Mouse (Mus musculus) midbrain, embryonic 13.5 days (tissue): ENCODE results near the gene Pkn1. TPM values are rescaled to one million over a fixed set of nuclear protein-coding genes. Genes with fewer than 3 reads are reported as not detected.

Experiments
- ATAC-seq: fragments of 200-750 bp; cut with Nextera tagmentation; 2 replicates; pipeline ENCODE4 v1.8.0; 2017; ENCODE audit warnings: mild to moderate bottlenecking, moderate TSS enrichment, moderate library complexity
- H3K27ac ChIP-seq: fragments of 300-500 bp; sonication (generic); 2 replicates; pipeline ENCODE4 v1.5.1; 2015; ENCODE audit warnings: inconsistent platforms, mild to moderate bottlenecking, moderate library complexity
- H3K27me3 ChIP-seq: fragments of 300-500 bp; sonication (generic); 2 replicates; pipeline ENCODE4 v1.6.1; 2015; ENCODE audit warnings: mild to moderate bottlenecking, inconsistent platforms
- H3K36me3 ChIP-seq: fragments of 300-500 bp; sonication (generic); 2 replicates; pipeline ENCODE4 v1.6.1; 2015; ENCODE audit warnings: mild to moderate bottlenecking, inconsistent platforms
- H3K4me1 ChIP-seq: fragments of 300-500 bp; sonication (generic); replicated peaks from 2 replicates; pipeline ENCODE4 v1.6.1; 2015; ENCODE audit warnings: inconsistent platforms
- H3K4me2 ChIP-seq: fragments of 300-500 bp; sonication (generic); replicated peaks from 2 replicates; pipeline ENCODE4 v1.6.1; 2015; ENCODE audit warnings: moderate library complexity, mild to moderate bottlenecking, inconsistent platforms
- H3K4me3 ChIP-seq: fragments of 300-500 bp; sonication (generic); replicated peaks from 2 replicates; pipeline ENCODE4 v1.5.1; 2015; ENCODE audit warnings: mild to moderate bottlenecking, inconsistent platforms
- H3K9ac ChIP-seq: fragments of 300-500 bp; sonication (generic); replicated peaks from 2 replicates; pipeline ENCODE4 v1.6.1; 2015; ENCODE audit warnings: mild to moderate bottlenecking, inconsistent platforms
- H3K9me3 ChIP-seq: fragments of 300-500 bp; sonication (generic); 2 replicates; pipeline ENCODE4 v1.6.1; 2016; ENCODE audit warnings: mild to moderate bottlenecking, inconsistent platforms
- WGBS: fragments of 180-500 bp; shearing (Covaris S2); methylation state at CpG from one replicate; pipeline ENCODE4 v1.1.7; 2015; 5-methylcytosine and 5-hydroxymethylcytosine counted together
- polyA plus RNA-seq: library from polyadenylated mRNA; unstranded; fragments of >200 nt; fragmentation: Nextera tagmentation; extraction: Ambion mirVana; gene quantifications from 2 replicates; pipeline ENCODE4 v1.2.1, GENCODE M21; 2015

The Pkn1 gene
- polyA plus RNA-seq, 1 experiment from 2014 or later: 23.3 TPM

DNA sequence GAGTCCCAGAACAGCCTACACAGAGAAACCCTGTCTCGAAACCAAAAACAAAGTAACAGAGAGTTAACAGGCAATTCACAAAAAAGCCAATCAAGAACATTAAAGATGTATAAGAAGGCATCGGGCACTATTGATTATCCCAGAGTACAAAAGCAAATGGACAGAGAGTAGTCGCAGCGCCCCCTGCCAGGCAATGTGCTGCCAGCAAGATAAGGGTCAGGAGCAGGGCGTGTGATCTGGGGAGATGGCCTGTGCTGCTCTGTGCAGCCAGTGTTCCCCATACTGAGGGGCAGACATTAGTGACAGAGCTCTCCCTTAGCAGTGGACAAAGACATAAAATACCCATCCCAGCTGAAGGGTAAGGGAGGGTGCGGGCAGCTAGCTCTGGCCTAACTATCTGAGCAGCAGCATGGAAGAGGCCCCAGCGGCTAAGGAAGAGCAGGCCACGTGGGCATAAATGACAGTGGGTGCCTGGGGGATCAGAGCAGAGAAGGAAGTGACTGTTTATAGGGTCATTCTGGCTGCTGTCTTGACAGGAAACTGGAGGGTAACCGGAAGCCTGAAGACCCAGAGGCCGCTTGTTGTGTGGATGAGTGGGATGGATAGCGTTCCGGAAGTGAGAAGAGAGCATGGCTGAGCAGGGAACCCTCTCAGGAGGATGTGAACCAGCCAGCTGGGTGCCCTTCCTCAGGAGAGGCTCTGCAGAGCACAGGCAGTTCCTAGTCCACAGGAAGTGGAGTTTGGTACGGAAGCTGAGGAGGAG lies 42.3 kb downstream of the Pkn1 start:
- no peak overlapping the region for H3K4me3 ChIP-seq
- H3K27me3 ChIP-seq: no peaks in the 10 kb centered on the region
- H3K27ac ChIP-seq: no peak overlapping the region
- no peaks in the 10 kb centered on the region for H3K9me3 ChIP-seq
- WGBS: 85% methylated on average over 13 of the region's 13 CpGs
- no peak for ATAC-seq
- peaks cover 42% of the 10 kb centered on the region for H3K4me1 ChIP-seq
- H3K4me2 ChIP-seq: no peak overlapping the region
- H3K9ac ChIP-seq: 0 out of 2 replicates have a peak overlapping the region, but pooled peaks have one; percentile 14
- H3K36me3 ChIP-seq: peaks cover 20% of the 10 kb centered on the region

DNA sequence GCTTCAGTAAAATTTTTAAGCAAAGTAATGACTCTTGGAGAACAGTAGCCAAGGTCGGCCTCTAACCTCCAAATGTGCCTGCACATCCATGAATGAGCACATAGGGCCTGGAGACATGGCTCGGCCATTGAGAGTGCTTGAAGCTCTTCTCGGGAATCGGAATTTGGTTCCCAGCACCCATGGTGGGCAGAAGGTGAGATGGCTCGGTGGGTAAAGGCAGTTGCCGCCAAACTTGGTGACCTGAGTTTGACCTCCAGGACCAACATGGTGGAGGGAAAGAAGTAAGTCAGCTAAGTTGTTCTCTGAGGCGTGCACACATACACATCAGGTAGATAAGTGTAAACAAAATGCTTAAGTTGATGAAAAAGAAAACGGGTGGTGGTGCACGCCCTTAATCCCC lies 42.9 kb downstream of the Pkn1 start:
- Histone ChIP-seq H3K9me3 (no peaks in the 10 kb centered on the region), H3K36me3 (peaks cover 20% of the 10 kb centered on the region), H3K4me3 (no peak overlapping the region), H3K4me2 (no peak overlapping the region), H3K9ac (no peak overlapping the region), H3K4me1 (peaks cover 37% of the 10 kb centered on the region), H3K27ac (no peak overlapping the region), H3K27me3 (no peaks in the 10 kb centered on the region)
- WGBS: 93% methylated on average over 9 of the region's 9 CpGs
- ATAC-seq: no peak

DNA sequence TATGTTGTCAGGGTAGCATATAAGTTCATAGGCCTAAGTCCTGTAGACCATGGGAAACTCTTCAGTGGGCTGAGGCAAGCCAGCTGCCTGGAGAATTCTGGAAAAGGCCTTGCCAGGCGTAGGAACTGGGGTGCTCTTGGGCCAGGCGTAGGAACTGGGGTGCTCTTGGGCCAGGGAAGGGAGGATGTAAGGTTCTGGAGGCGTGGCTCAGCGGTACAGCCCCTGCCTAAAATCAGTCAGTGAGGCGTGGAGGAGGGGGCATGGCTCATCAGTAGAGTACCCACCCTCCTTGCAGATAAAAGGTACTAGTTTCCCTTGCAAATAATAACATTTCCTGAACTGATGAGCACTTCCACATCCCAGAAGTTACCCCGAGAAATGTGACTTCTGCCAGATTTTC lies 44.3 kb downstream of the Pkn1 start:
- peaks cover 24% of the 10 kb centered on the region for H3K4me1 ChIP-seq
- ATAC-seq: no peak
- H3K27ac ChIP-seq: no peak overlapping the region
- WGBS: 97% methylated on average over 6 of the region's 6 CpGs
- H3K4me2 ChIP-seq: no peak overlapping the region
- H3K27me3 ChIP-seq: no peaks in the 10 kb centered on the region
- no peak overlapping the region for H3K4me3 ChIP-seq
- peaks cover 20% of the 10 kb centered on the region for H3K36me3 ChIP-seq
- no peaks in the 10 kb centered on the region for H3K9me3 ChIP-seq
- H3K9ac ChIP-seq: no peak overlapping the region

DNA sequence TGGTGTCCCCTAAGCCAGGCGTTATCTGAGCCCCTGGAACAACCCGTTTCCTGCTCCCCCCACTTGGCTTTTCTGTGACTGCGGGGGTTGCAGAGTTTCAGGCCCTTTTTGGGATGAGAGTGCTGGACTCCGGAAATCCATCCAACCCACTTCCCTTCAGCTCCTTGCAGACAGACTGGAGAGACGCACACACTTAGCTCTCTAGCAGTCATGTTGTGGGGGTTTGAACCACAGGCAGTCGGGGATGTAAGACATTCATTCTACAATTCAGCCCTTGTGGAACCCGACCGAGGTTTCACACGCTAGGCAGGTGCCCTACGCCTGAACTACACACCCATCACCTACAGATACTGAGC lies 45.3 kb downstream of the Pkn1 start:
- Histone ChIP-seq H3K4me3 (peak overlapping the region; percentile 84), H3K9me3 (no peaks in the 10 kb centered on the region), H3K9ac (peak overlapping the region; percentile 90), H3K27ac (no peak overlapping the region), H3K4me1 (peaks cover 21% of the 10 kb centered on the region), H3K4me2 (peak overlapping the region; percentile 89), H3K27me3 (no peaks in the 10 kb centered on the region), H3K36me3 (peaks cover 20% of the 10 kb centered on the region)
- ATAC-seq: no peak
- 47% methylated on average over 10 of the region's 10 CpGs for WGBS

DNA sequence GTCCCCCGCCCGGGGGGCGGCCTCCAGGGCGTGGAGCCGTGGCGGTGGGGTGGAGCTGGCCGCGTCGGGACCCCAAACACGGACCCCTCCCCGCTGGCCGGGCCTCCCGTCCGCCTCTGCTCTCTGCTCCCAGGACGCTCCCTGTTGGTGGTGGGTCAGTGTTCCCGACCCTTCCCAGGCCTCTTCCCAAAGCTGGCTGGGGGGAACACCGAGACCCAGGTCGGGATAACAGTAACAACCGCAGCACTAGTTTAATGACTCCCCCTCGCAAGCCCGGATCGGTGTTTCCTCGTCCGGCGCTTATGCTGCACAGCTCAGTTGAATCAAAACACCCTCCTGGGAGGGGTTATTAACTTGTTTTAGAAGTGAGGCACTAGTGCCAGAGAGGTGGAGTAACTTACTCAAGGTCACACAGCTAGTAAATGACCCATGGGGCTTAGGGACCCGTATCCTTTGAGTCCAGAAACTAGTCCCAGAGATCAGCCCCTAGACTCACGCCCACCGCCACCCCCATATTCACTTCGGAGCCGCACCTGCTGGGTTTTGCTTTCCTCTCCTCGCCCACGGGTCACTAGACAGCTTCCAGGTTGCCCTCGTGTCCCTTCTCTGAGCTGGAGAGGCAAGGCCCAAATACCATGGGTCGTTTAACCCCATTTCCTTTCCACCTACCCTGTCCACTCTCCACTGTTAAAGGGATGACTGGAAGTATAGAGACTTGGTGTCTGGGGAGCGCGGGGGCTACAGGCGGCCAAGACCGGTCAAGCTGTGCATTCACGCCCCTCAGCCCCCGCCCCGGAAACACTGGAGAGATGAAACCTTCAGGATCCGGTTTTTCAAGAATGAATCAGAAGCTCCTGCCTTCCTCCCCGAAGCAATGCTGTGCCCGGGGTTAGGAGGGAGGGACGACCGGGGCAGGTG lies 46.0 kb downstream of the Pkn1 start:
- peak overlapping the region; percentile 63 for H3K27ac ChIP-seq
- H3K27me3 ChIP-seq: no peaks in the 10 kb centered on the region
- H3K9me3 ChIP-seq: no peaks in the 10 kb centered on the region
- ATAC-seq: peak; percentile 62; the same call in 1 of the 2 replicates
- WGBS: 2% methylated on average over 44 of the region's 46 CpGs
- peak overlapping the region; percentile 89 for H3K4me2 ChIP-seq
- peak overlapping the region; percentile 90 for H3K9ac ChIP-seq
- H3K4me3 ChIP-seq: peak overlapping the region; percentile 84
- peaks cover 20% of the 10 kb centered on the region for H3K36me3 ChIP-seq
- H3K4me1 ChIP-seq: peaks cover 20% of the 10 kb centered on the region

DNA sequence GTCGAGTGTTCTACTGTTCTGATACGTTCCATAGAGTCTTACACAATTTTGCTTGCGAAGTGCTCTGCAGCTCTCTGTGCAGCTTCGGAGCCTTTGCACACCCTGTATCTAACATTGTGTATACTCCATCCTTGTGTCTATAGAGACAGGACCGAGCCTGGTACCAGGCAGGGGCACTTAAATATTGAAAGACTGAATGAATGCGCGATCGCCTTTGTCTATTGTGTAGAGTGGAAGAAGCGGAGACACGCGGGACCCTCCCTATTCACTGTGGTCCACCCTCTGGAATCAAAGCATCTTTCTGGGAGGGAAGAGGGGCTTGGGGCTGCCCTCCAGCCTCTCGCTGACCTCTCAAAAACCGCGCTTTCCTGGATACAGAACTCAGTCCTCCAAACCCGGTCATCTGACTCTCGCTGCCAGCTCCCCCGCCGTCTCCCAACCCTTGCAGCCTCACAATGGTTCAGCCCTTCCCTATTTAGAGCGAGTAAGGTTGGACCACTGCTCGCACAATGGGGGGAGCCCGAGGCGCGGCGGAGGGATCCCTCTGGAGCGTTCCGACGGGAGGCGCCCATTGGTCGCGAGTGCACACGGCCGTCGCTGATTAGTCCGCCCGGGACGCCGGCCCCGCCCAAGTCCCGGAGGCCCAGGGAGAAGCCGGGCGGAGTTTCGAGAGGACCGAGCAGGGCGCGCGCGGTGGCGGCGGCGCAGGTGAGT lies 46.8 kb downstream of the Pkn1 start, which contains the start of gene Gipc1:
Gene Gipc1 (plus strand): TSS at position 648 of the 714 bp plus-strand sequence.
- peak within 1 kb of the TSS; percentile 89 for H3K4me2 ChIP-seq
- peak within 1 kb of the TSS; percentile 90 for H3K9ac ChIP-seq
- WGBS: 5% methylated on average over 50 of the region's 50 CpGs
- H3K4me3 ChIP-seq: peak within 1 kb of the TSS; percentile 84
- H3K27ac ChIP-seq: peak within 1 kb of the TSS; percentile 90
- peaks cover 20% of the 10 kb centered on the region for H3K4me1 ChIP-seq
- H3K9me3 ChIP-seq: no peaks in the 10 kb centered on the region
- H3K36me3 ChIP-seq: peaks cover 12% of the 10 kb centered on the region
- no peaks in the 10 kb centered on the region for H3K27me3 ChIP-seq
- peak; percentile 98 for ATAC-seq

DNA sequence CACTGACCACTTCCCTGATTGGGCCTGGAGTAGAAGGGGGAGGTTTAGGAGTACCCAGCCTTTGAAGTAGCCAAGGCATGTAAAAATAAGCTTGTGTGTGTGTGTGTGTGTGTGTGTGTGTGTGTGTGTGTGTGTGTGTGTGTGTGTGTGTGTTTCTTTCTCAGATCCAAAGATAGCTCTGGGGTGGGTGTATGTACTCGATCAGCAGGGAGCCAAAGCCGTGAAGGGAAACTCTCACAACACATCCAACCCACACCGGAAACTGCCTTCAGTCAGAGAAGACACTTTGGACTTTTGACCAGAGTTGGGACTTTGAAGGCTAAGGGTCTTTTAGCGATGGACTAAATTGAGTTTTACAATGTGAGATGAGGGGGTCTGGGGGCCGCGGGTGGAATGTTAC lies 49.3 kb downstream of the Pkn1 start:
- H3K27me3 ChIP-seq: no peaks in the 10 kb centered on the region
- 96% methylated on average over 6 of the region's 6 CpGs for WGBS
- ATAC-seq: no peak
- no peak overlapping the region for H3K27ac ChIP-seq
- peaks cover 19% of the 10 kb centered on the region for H3K4me1 ChIP-seq
- H3K4me2 ChIP-seq: no peak overlapping the region
- H3K9ac ChIP-seq: no peak overlapping the region
- H3K9me3 ChIP-seq: no peaks in the 10 kb centered on the region
- no peak overlapping the region for H3K4me3 ChIP-seq
- H3K36me3 ChIP-seq: no peaks in the 10 kb centered on the region

DNA sequence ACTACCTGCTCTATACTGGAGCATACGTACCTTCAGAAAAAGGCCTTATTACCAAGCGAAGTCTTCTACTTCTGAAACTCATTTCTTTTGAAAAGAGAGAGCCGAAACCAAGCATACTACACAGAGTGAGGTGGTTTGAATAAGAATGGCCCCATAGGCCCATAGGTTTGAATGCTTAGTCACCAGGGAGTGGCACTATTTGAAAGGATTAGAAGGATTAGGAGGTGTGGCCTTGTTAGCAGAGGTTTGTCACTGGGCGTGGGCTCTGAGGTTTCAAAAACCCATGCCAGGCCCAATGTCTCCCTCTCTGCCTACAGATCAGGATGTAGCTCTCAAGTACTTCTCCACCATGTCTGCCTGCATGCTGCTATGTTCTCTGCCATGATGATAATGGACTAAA lies 50.9 kb downstream of the Pkn1 start:
- Histone ChIP-seq H3K4me3 (no peak overlapping the region), H3K4me1 (peaks cover 6% of the 10 kb centered on the region)

DNA sequence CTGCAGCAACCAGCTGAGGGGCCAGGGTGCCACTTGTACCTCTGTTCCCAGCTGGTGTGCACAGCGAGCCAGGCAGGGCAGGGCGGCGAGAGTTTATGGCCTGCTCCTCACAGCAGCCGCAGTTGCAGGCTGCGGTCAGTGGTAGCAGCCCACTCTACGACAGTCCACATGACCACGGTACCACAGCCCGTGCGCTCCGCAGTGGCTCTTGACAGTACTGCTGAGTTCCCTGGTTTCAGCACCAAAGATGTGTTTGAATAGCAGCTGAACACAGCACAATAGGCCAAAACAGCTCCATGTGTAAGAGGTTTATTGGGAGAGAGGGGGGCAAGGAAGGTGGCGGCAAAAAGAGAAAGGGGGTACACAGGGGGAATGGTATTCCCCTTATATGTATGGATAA lies 51.5 kb downstream of the Pkn1 start:
- H3K27ac ChIP-seq: no peak overlapping the region
- no peak overlapping the region for H3K4me3 ChIP-seq
- WGBS: 97% methylated on average over 11 of the region's 11 CpGs
- H3K4me1 ChIP-seq: peaks cover 5% of the 10 kb centered on the region
- H3K9ac ChIP-seq: no peak overlapping the region
- no peaks in the 10 kb centered on the region for H3K36me3 ChIP-seq
- H3K27me3 ChIP-seq: no peaks in the 10 kb centered on the region
- no peak for ATAC-seq
- H3K4me2 ChIP-seq: no peak overlapping the region
- no peaks in the 10 kb centered on the region for H3K9me3 ChIP-seq

More for the DNA sequence above, 50.9 kb downstream of the Pkn1 start:
- Histone ChIP-seq H3K27ac (no peak overlapping the region), H3K9me3 (no peaks in the 10 kb centered on the region), H3K36me3 (no peaks in the 10 kb centered on the region), H3K4me2 (no peak overlapping the region), H3K27me3 (no peaks in the 10 kb centered on the region), H3K9ac (no peak overlapping the region)
- 94% methylated on average over 4 of the region's 4 CpGs for WGBS
- no peak for ATAC-seq

DNA sequence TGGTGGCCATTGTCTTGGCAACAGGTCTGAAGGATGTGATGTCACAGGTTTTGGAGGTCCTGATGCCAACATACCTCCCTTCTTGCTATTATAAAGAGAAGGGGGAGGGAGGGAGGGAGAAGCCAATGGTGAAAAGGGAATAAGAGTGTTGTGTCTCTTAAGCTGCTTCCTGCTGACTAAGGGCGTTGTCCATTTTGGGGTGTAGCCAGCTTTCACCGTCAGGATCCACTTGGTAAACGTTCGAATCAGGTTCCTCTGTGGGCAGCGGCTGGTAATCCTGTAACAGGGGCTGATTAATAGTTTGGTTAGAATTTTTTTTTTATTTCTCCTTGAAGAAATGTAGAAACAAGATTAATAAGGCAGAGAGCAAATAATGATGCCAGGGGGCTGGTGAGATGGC lies 59.3 kb downstream of the Pkn1 start:
- no peaks in the 10 kb centered on the region for H3K27me3 ChIP-seq
- no peaks in the 10 kb centered on the region for H3K36me3 ChIP-seq
- ATAC-seq: no peak
- H3K4me2 ChIP-seq: no peak overlapping the region
- H3K9me3 ChIP-seq: 0 out of 2 replicates have a peak, but pooled peaks cover 3% of the 10 kb centered on the region
- H3K4me3 ChIP-seq: no peak overlapping the region
- no peak overlapping the region for H3K27ac ChIP-seq
- no peak overlapping the region for H3K9ac ChIP-seq
- 78% methylated on average over 5 of the region's 5 CpGs for WGBS
- no peaks in the 10 kb centered on the region for H3K4me1 ChIP-seq

DNA sequence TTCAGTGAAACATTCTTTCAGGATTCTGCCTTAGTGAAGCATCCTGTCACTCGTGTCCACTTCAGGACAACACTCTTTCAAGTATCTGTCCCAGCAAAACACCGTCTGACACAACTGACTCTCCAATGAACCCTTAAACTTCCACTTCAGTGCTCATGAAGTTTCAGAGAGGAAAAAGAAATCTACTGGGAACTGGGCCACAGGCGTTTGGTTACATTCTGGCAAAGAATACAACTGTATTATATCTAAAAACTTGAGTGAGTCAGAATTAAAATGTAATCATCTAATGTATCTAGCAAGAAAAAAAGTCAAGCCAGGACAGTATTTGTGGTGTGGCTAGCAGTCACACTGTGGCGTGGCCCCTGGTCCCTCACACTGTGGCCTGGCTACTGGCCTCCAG lies 60.1 kb downstream of the Pkn1 start:
- no peak for ATAC-seq
- H3K27me3 ChIP-seq: no peaks in the 10 kb centered on the region
- 78% methylated on average over 4 of the region's 4 CpGs for WGBS
- no peak overlapping the region for H3K4me2 ChIP-seq
- no peak overlapping the region for H3K9ac ChIP-seq
- H3K27ac ChIP-seq: no peak overlapping the region
- H3K36me3 ChIP-seq: no peaks in the 10 kb centered on the region
- no peak overlapping the region for H3K4me3 ChIP-seq
- H3K4me1 ChIP-seq: no peaks in the 10 kb centered on the region
- 0 out of 2 replicates have a peak, but pooled peaks cover 3% of the 10 kb centered on the region for H3K9me3 ChIP-seq
